Mouse (Mus musculus) thymus, postnatal 14 days (tissue): ENCODE measurements at regions not wholly inside any gene's neighbourhood (a gene's known extent, or its start where the extent isn't known, plus 50 kb on each side); places are given as distances from the start of the nearest gene placed in this dataset.

Experiments
- DNase-seq: peaks from one replicate; pipeline ENCODE4 v3.0.0; 2021

GRCm38 (mm10) chr4:140307481-140307880 is 60.9 kb upstream of the Igsf21 start:
- DNase-seq: no peak

- DNase-seq: no peak
These were observed 58.4 kb upstream of the Igsf21 start for GRCm38 (mm10) chr4:140304960-140305359.

- no peak for DNase-seq
These were observed 55.1 kb upstream of the Igsf21 start for GRCm38 (mm10) chr4:140301661-140302060.

GRCm38 (mm10) chr4:140297912-140298620 is 51.5 kb upstream of the Igsf21 start:
- no peak for DNase-seq
